Mouse (Mus musculus): ENCODE data around the gene Tex264. TPM values are rescaled to one million over a fixed set of nuclear protein-coding genes. Genes with fewer than 3 reads are reported as not detected.

The Tex264 gene
- total RNA-seq, 2 experiments from 2014 or later: 90.6 to 95.8 TPM

Other genes starting within 250 kb of the Tex264 start
- gene Acy1, start 247.6 kb downstream of the Tex264 start, total RNA-seq (2021): 10 to 100 TPM; 11.3 to 15.5 TPM
- gene Abhd14b, start 238.5 kb downstream of the Tex264 start, total RNA-seq (2021): 10 to 100 TPM; 11.3 to 11.9 TPM
- 10 to 100 TPM; 38.5 to 41.0 TPM for gene Abhd14a, start 238.2 kb downstream of the Tex264 start, total RNA-seq (2021)
- gene Pcbp4, start 232.6 kb downstream of the Tex264 start, total RNA-seq (2021): 100 to 1,000 TPM; 175 to 176 TPM
- 10 to 100 TPM in 1 of 2 experiments, 1 to 10 TPM in 1; 9.2 to 10.4 TPM for gene Gpr62, start 220.0 kb downstream of the Tex264 start, total RNA-seq (2021)
- 10 to 100 TPM; 35.0 to 38.1 TPM for gene Rrp9, start 210.0 kb downstream of the Tex264 start, total RNA-seq (2021)
- 1 to 10 TPM; 3.1 to 3.2 TPM for gene Parp3, start 209.0 kb downstream of the Tex264 start, total RNA-seq (2021)
- gene Iqcf1, start 186.0 kb downstream of the Tex264 start, total RNA-seq (2021): not detected
- not detected for gene Iqcf5, start 171.4 kb downstream of the Tex264 start, total RNA-seq (2021)
- not detected for gene Iqcf3, start 124.3 kb downstream of the Tex264 start, total RNA-seq (2021)
- not detected for gene Iqcf4, start 114.9 kb downstream of the Tex264 start, total RNA-seq (2021)
- gene Iqcf6, start 59.3 kb downstream of the Tex264 start, total RNA-seq (2021): not detected
- 10 to 100 TPM; 64.9 to 80.7 TPM for gene Grm2, start 29.8 kb downstream of the Tex264 start, total RNA-seq (2021)
- 10 to 100 TPM; 16.8 to 17.8 TPM for gene Rad54l2, start 103.3 kb upstream of the Tex264 start, total RNA-seq (2021)
- gene Dcaf1, start 135.9 kb upstream of the Tex264 start, total RNA-seq (2021): 10 to 100 TPM; 31.6 to 44.6 TPM
- 10 to 100 TPM; 48.6 to 57.0 TPM for gene Rbm15b, start 201.5 kb upstream of the Tex264 start, total RNA-seq (2021)
- 100 to 1,000 TPM; 152 to 209 TPM for gene Manf, start 206.1 kb upstream of the Tex264 start, total RNA-seq (2021)

Data from layer of hippocampus, postnatal 36 days (tissue).